Mouse (Mus musculus) adipocyte (in vitro differentiated cells): Measurements from ENCODE around the gene Ccl4.

ENCODE experiments used
- DNase-seq: peaks from one replicate; pipeline ENCODE4 v3.0.0-alpha.2; 2016; ENCODE audit warnings: low spot score

Gene Ccl4

DNA sequence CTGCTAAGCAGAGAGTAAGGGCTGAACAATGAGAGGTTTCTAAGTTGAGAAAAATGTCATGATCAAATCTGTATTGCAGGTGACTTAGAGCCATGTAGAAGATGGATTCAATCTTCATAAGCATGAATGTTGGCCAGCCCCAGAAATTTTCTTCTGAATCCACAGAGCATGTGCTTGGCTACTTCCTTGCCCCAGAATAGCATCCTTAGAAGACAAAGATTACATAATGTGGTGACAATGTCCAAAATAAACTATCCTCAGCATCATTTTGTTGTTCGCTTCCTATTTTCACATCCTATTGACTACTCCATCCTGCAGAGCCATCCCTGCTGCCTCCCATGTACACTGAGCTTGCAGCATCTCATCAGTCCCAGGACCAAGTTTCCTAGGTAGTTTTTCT is 13.3 kb downstream of the Ccl4 start:
- DNase-seq = no peak

DNA sequence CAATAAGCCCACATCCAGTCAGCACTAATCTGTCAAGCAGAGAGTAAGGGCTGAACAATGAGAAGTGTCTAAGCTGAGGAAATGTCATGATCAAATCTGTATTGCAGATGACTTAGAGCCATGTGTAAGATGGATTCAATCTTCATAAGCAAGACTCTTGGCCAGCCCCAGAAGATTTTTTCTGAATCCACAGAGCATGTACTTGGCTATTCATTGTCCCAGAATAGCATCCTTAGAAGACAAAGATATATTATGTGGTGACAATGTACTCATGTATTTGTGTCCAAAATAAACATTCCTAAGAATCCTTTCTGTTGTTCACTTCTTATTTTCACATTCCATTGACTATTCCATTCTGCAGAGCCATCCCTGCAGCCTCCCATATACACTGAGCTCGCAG is 27.5 kb downstream of the Ccl4 start:
- no peak for DNase-seq

DNA sequence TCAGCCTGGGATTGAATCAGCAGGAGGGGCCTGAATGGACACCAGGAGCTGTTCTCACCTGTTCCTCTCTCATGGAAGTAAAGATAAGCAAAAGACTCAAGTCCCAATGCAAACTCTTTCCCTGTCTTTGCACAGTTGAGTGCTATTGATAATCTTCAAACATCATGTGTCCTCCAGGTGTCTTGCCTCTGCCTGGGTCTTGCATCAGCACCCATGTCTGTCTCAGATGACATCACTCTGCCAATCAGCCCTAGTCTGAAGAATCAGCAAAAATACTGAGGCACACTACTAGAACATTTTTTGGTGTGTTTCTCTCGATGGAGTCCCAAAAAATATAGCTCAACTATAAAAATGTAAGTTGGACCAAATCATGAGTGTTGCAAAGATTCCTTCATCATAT is 29.6 kb downstream of the Ccl4 start:
- no peak for DNase-seq

DNA sequence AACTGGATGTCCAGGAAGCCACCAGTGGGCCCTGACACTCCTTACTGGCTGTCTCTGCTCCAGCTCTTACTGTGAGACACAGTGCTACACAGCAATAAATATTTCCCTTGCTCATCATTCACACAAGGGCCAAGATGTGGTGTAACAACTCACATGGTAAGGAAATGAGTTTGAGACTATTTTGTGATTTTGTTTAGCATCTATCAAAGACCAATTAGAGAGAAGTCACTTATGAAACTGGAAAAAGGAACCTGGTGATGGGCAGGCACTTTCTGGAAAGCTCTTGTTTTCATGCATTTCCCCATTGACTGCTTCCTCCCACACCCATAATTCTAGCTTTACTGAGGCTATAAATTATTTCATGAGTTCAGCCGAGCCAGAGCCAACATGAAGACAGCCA is 41.3 kb downstream of the Ccl4 start, which contains the start of gene Wfdc17:
Gene Wfdc17 (plus strand): TSS at position 287 of the 400 bp plus-strand sequence.
- DNase-seq = no peak

DNA sequence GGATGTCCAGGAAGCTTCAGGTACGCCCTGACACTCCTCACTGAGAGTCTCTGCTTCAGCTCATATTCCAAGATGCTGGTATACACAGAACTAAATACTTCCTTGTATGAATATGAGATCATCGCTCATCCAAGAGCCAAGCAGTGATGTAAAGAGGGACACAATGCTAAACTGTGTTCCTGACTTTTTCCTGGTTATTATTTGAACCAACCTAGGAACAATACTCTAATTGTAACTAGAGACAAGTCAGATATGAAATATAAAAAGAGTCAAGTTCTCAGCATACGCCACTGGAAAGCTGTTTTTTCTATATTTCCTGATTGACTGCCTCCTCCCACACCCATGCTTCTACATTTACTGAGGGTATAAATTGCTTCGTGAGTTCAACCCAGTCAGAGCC is 46.3 kb downstream of the Ccl4 start, which contains the start of gene Wfdc18:
Gene Wfdc18 (plus strand): TSS at position 301 of the 400 bp plus-strand sequence.
- no peak for DNase-seq

DNA sequence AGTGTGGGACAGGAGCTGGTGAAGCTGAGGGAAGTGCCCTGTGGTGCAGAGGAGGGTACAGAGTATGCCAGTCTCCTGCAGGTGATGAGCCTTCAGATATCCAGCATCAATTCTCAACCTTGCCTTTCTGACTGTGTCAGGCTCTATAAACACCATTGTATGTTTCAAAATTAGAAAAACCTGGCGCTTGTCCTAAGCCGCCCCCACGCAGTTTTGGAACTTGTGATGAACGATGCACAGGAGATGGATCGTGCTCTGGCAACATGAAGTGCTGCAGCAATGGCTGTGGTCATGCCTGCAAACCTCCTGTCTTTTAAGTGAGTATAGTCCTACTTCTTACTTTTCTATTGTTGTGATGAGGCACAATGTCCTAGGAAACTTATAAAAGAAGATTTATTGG is 47.3 kb downstream of the Ccl4 start:
- no peak for DNase-seq

DNA sequence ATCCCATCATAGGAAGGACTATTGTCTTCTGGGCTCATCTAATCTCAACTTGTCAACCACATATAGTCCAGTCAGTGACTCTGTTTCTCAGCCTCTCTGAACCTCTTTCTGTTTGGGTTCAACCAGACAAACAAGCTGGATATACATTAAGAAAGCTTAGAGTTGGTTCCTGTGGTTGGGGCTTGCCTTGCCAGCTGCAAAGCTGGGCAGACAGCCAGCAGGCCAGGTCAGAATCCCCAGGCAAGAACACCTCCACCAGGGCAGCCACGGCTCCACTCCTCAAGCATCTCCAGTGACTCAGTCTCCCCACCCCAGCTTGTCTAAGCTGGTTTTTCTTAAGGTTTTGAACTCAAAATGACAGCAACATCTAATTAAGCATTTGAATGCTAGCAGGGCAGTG is 50.3 kb downstream of the Ccl4 start:
- DNase-seq = no peak

DNA sequence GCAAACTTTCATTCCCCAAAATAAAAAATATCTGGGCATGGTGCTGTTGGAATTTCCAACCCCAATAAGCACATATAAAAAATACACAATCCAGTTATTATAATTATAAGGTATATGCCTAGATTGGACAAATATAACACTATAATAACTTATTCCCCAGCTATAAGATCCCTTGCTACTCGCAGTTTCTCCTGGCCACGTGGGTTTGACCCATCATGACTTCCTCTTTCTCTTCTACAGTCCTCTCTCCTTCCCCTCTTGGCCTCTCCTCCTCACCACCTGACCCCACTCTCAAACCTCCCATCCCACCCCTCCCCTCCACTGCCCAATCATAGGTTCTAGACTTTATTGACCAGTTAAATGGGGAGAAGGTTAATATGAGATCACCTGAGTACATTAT is 51.5 kb downstream of the Ccl4 start:
- no peak for DNase-seq
